Mouse (Mus musculus): ENCODE data around the gene Scn4b. TPM values are rescaled to one million over a fixed set of nuclear protein-coding genes. Genes with fewer than 3 reads are reported as not detected.

The Scn4b gene
- total RNA-seq, 2 experiments from 2014 or later = not detected

GRCm38 (mm10) chr9:45122209-45122761 is 15.9 kb upstream of the Scn4b start:
- ATAC-seq (replicated peaks; ENCODE audit: low FRiP score, poor library complexity, severe bottlenecking) = no peak

GRCm38 (mm10) chr9:45125211-45125610 is 13.0 kb upstream of the Scn4b start:
- no peak for ATAC-seq (replicated peaks; ENCODE audit: low FRiP score, poor library complexity, severe bottlenecking)

GRCm38 (mm10) chr9:45126941-45127340 is 11.3 kb upstream of the Scn4b start:
- no peak for ATAC-seq (replicated peaks; ENCODE audit: low FRiP score, poor library complexity, severe bottlenecking)

- ATAC-seq (replicated peaks; ENCODE audit: low FRiP score, poor library complexity, severe bottlenecking) = no peak
These were observed 8.1 kb upstream of the Scn4b start for GRCm38 (mm10) chr9:45130119-45130518.

- ATAC-seq (replicated peaks; ENCODE audit: low FRiP score, poor library complexity, severe bottlenecking) = no peak
These were observed 4.5 kb upstream of the Scn4b start for GRCm38 (mm10) chr9:45133484-45134310.

- ATAC-seq (replicated peaks; ENCODE audit: low FRiP score, poor library complexity, severe bottlenecking) = no peak
These were observed 1.6 kb upstream of the Scn4b start for GRCm38 (mm10) chr9:45136442-45137169.

GRCm38 (mm10) chr9:45139082-45139481 is 887 bp downstream of the Scn4b start:
- ATAC-seq (replicated peaks; ENCODE audit: low FRiP score, poor library complexity, severe bottlenecking) = no peak

- no peak for ATAC-seq (replicated peaks; ENCODE audit: low FRiP score, poor library complexity, severe bottlenecking)
These were observed 2.8 kb downstream of the Scn4b start for GRCm38 (mm10) chr9:45140945-45141344.

- no peak for ATAC-seq (replicated peaks; ENCODE audit: low FRiP score, poor library complexity, severe bottlenecking)
These were observed 4.5 kb downstream of the Scn4b start for GRCm38 (mm10) chr9:45142686-45143085.

- ATAC-seq (replicated peaks; ENCODE audit: low FRiP score, poor library complexity, severe bottlenecking) = 0 out of 2 replicates have a peak, but pooled peaks have one; percentile 25
These were observed 7.5 kb downstream of the Scn4b start for GRCm38 (mm10) chr9:45145533-45146266.

- ATAC-seq (replicated peaks; ENCODE audit: low FRiP score, poor library complexity, severe bottlenecking) = 0 out of 2 replicates have a peak, but pooled peaks have one; percentile 34
These were observed 8.0 kb downstream of the Scn4b start for GRCm38 (mm10) chr9:45146267-45146597.

- ATAC-seq (replicated peaks; ENCODE audit: low FRiP score, poor library complexity, severe bottlenecking) = no peak
These were observed 12.7 kb downstream of the Scn4b start for GRCm38 (mm10) chr9:45150933-45151332.

GRCm38 (mm10) chr9:45153361-45153760 is 15.2 kb downstream of the Scn4b start:
- ATAC-seq (replicated peaks; ENCODE audit: low FRiP score, poor library complexity, severe bottlenecking) = no peak

GRCm38 (mm10) chr9:45167903-45168302 is 29.7 kb downstream of the Scn4b start:
- no peak for ATAC-seq (replicated peaks; ENCODE audit: low FRiP score, poor library complexity, severe bottlenecking)

- ATAC-seq (replicated peaks; ENCODE audit: low FRiP score, poor library complexity, severe bottlenecking) = no peak
These were observed 32.0 kb downstream of the Scn4b start for GRCm38 (mm10) chr9:45170150-45170549.

GRCm38 (mm10) chr9:45171073-45171610 is 32.9 kb downstream of the Scn4b start:
- peak; percentile 43; the same call in 1 of the 2 replicates for ATAC-seq (replicated peaks; ENCODE audit: low FRiP score, poor library complexity, severe bottlenecking)

- ATAC-seq (replicated peaks; ENCODE audit: low FRiP score, poor library complexity, severe bottlenecking) = no peak
These were observed 35.3 kb downstream of the Scn4b start for GRCm38 (mm10) chr9:45173475-45173874.

GRCm38 (mm10) chr9:45179282-45179681 is 41.1 kb downstream of the Scn4b start:
- no peak for ATAC-seq (replicated peaks; ENCODE audit: low FRiP score, poor library complexity, severe bottlenecking)

- ATAC-seq (replicated peaks; ENCODE audit: low FRiP score, poor library complexity, severe bottlenecking) = no peak
These were observed 43.6 kb downstream of the Scn4b start, which contains the start of gene BC049352 for GRCm38 (mm10) chr9:45181770-45182169. TSS of gene BC049352 (plus strand) at chr9:45182007.

- no peak for ATAC-seq (replicated peaks; ENCODE audit: low FRiP score, poor library complexity, severe bottlenecking)
These were observed 44.3 kb downstream of the Scn4b start for GRCm38 (mm10) chr9:45182521-45182920.
